Mouse (Mus musculus) urinary bladder, adult 18-20 months (tissue): Measurements from ENCODE around the gene Cmtm7.

ENCODE experiments used
- DNase-seq, 2 experiments: peaks; one replicate each; pipeline ENCODE4 v3.0.0; 2022; ENCODE audit warnings: low spot score in 2 of 2, mixed read lengths in 2 of 2

Cmtm7 gene

GRCm38 (mm10) chr9:114781526-114782212 is at the start of gene Cmtm7:
TSS of gene Cmtm7 (minus strand) at chr9:114781856.
- DNase-seq = peak; percentile 45 to 46

GRCm38 (mm10) chr9:114830351-114830750 is 48.7 kb upstream of the Cmtm7 start:
- no peak for DNase-seq

GRCm38 (mm10) chr9:114829669-114830068 is 48.0 kb upstream of the Cmtm7 start:
- DNase-seq = no peak

- DNase-seq = no peak
Measured at GRCm38 (mm10) chr9:114828377-114828776, 46.7 kb upstream of the Cmtm7 start.

- DNase-seq = no peak
Measured at GRCm38 (mm10) chr9:114827242-114827852, 45.7 kb upstream of the Cmtm7 start.

- no peak for DNase-seq
Measured at GRCm38 (mm10) chr9:114824166-114824565, 42.5 kb upstream of the Cmtm7 start.

- no peak for DNase-seq
Measured at GRCm38 (mm10) chr9:114821548-114822289, 40.1 kb upstream of the Cmtm7 start.

- DNase-seq = no peak
Measured at GRCm38 (mm10) chr9:114818918-114819317, 37.3 kb upstream of the Cmtm7 start.

- DNase-seq = no peak
Measured at GRCm38 (mm10) chr9:114817012-114817411, 35.4 kb upstream of the Cmtm7 start.

- no peak for DNase-seq
Measured at GRCm38 (mm10) chr9:114816121-114816520, 34.5 kb upstream of the Cmtm7 start.

GRCm38 (mm10) chr9:114815315-114815714 is 33.7 kb upstream of the Cmtm7 start:
- peak in 1 of 2 experiments; percentile 15 for DNase-seq

GRCm38 (mm10) chr9:114812001-114812400 is 30.3 kb upstream of the Cmtm7 start:
- no peak for DNase-seq

- no peak for DNase-seq
Measured at GRCm38 (mm10) chr9:114810837-114811236, 29.2 kb upstream of the Cmtm7 start.

GRCm38 (mm10) chr9:114808671-114809070 is 27.0 kb upstream of the Cmtm7 start:
- peak; percentile 16 to 54 for DNase-seq

- DNase-seq = no peak
Measured at GRCm38 (mm10) chr9:114807261-114807660, 25.6 kb upstream of the Cmtm7 start.

- DNase-seq = no peak
Measured at GRCm38 (mm10) chr9:114805151-114805671, 23.6 kb upstream of the Cmtm7 start.

- no peak for DNase-seq
Measured at GRCm38 (mm10) chr9:114802191-114802590, 20.5 kb upstream of the Cmtm7 start.

- DNase-seq = no peak
Measured at GRCm38 (mm10) chr9:114801301-114801700, 19.6 kb upstream of the Cmtm7 start.

GRCm38 (mm10) chr9:114799498-114800107 is 17.9 kb upstream of the Cmtm7 start:
- DNase-seq = no peak

GRCm38 (mm10) chr9:114798845-114799244 is 17.2 kb upstream of the Cmtm7 start:
- no peak for DNase-seq

- peak; percentile 64 to 68 for DNase-seq
Measured at GRCm38 (mm10) chr9:114797329-114798004, 15.8 kb upstream of the Cmtm7 start.
